Mouse (Mus musculus) olfactory bulb, adult 2 months (tissue): Measurements from ENCODE around the gene Dhx40.

Source experiments
- CTCF ChIP-seq: fragments of 200-500 bp; IDR thresholded peaks from 2 replicates; pipeline ENCODE4 v1.5.1; 2012; ENCODE audit warnings: low read depth, mild to moderate bottlenecking, low read length, moderate library complexity; ENCODE audit not compliant: insufficient read depth
- POLR2A ChIP-seq: fragments of 200-500 bp; IDR thresholded peaks from 2 replicates; pipeline ENCODE4 v1.6.1; 2012; ENCODE audit warnings: mild to moderate bottlenecking, low read depth, low read length, moderate library complexity; ENCODE audit not compliant: insufficient read depth

GRCm38 (mm10) chr11:86764501-86764900 is 43.0 kb downstream of the Dhx40 start:
- TF ChIP-seq CTCF (no peak), POLR2A (no peak)
